Mouse (Mus musculus) left cerebral cortex, adult 2 months (tissue): ENCODE measurements at regions not wholly inside any gene's neighbourhood (a gene's known extent, or its start where the extent isn't known, plus 50 kb on each side); places are given as distances from the start of the nearest gene placed in this dataset.

Experiments used
- DNase-seq, 2 experiments: peaks; one replicate each; pipeline ENCODE4 v3.0.0; 2021 to 2022; ENCODE audit warnings: low spot score in 2 of 2, mixed read lengths in 1 of 2; ENCODE audit errors: extremely low spot score in 1 of 2
- H3K27ac ChIP-seq: fragments of 200-600 bp; 2 replicates; pipeline ENCODE4 v1.8.1; 2022
- H3K4me3 ChIP-seq: fragments of 200-600 bp; 2 replicates; pipeline ENCODE4 v1.8.1; 2022
- CTCF ChIP-seq: fragments of 200-600 bp; IDR thresholded peaks from 2 replicates; pipeline ENCODE4 v1.8.1; 2022; ENCODE audit warnings: antibody characterized with exemption, mild to moderate bottlenecking, moderate library complexity
- intact Hi-C: fragments of 180-260 bp; cut with DNase I; formaldehyde crosslinking; loops from one replicate; pipeline ENCODE4 v1.15.1; 2025

GRCm38 (mm10) chr19:48864151-48864740 lies 658.4 kb downstream of the Sorcs3 start:
- TF ChIP-seq CTCF = no peak

GRCm38 (mm10) chr19:48871601-48872000 lies 665.8 kb downstream of the Sorcs3 start:
- no peak overlapping the region for H3K27ac ChIP-seq
- no peak overlapping the region for H3K4me3 ChIP-seq
- intact Hi-C loops = no loop called here
- no peak for DNase-seq
- no peak for TF ChIP-seq CTCF

More at GRCm38 (mm10) chr19:48864151-48864740, 658.4 kb downstream of the Sorcs3 start:
- H3K27ac ChIP-seq = no peak overlapping the region
- intact Hi-C loops = no loop called here
- DNase-seq = no peak
- no peak overlapping the region for H3K4me3 ChIP-seq

GRCm38 (mm10) chr19:48881526-48882195 lies 675.8 kb downstream of the Sorcs3 start:
- intact Hi-C loops = no loop called here
- Histone ChIP-seq H3K27ac (no peak overlapping the region), H3K4me3 (no peak overlapping the region)
- TF ChIP-seq CTCF = no peak
- no peak for DNase-seq

GRCm38 (mm10) chr19:48908236-48908635 lies 702.4 kb downstream of the Sorcs3 start:
- intact Hi-C loops = loop anchor here (10.0 kb wide), 2 partner anchors 493 to 703 kb away; partner anchors contain the start of gene Sorcs3
- DNase-seq = no peak
- no peak for TF ChIP-seq CTCF
- no peak overlapping the region for H3K4me3 ChIP-seq
- H3K27ac ChIP-seq = no peak overlapping the region

- intact Hi-C loops = no loop called here
- H3K4me3 ChIP-seq = no peak overlapping the region
Observed at GRCm38 (mm10) chr19:48913011-48913410, 707.2 kb downstream of the Sorcs3 start.

GRCm38 (mm10) chr19:48919638-48920037 lies 713.8 kb downstream of the Sorcs3 start:
- no peak for TF ChIP-seq CTCF
- Histone ChIP-seq H3K27ac (no peak overlapping the region), H3K4me3 (no peak overlapping the region)
- DNase-seq = no peak
- intact Hi-C loops = no loop called here

More at GRCm38 (mm10) chr19:48913011-48913410, 707.2 kb downstream of the Sorcs3 start:
- no peak for DNase-seq
- no peak overlapping the region for H3K27ac ChIP-seq
- TF ChIP-seq CTCF = no peak

- DNase-seq = no peak
- Histone ChIP-seq H3K4me3 (no peak overlapping the region), H3K27ac (no peak overlapping the region)
- intact Hi-C loops = no loop called here
- TF ChIP-seq CTCF = no peak
Observed at GRCm38 (mm10) chr19:48947646-48948045, 741.8 kb downstream of the Sorcs3 start.
